Mouse (Mus musculus): ENCODE measurements around the gene Dpysl4. TPM values are rescaled to one million over a fixed set of nuclear protein-coding genes. Genes with fewer than 3 reads are reported as not detected.
A peak's percentile ranks its signal among the peaks of the same experiment; 100 is the strongest.

Gene Dpysl4
- polyA plus RNA-seq, 1 experiment, result 13.6 TPM

- no peak overlapping the region for H3K27ac ChIP-seq (ENCODE audit: control insufficient read depth, insufficient read depth, low read depth, low read length)
- TF ChIP-seq POLR2A (IDR thresholded peaks at IDR 0.05; ENCODE audit: control insufficient read depth, low read depth, low read length) (no peak), CTCF (IDR thresholded peaks at IDR 0.05; ENCODE audit: control insufficient read depth, insufficient read depth, insufficient replicate concordance, low read depth, low read length) (no peak)
- H3K4me3 ChIP-seq (ENCODE audit: control insufficient read depth, low read depth, low read length), result no peak overlapping the region
- H3K27me3 ChIP-seq (ENCODE audit: control insufficient read depth, insufficient read depth, low read length), result no peaks in the 10 kb centered on the region
- no peaks in the 10 kb centered on the region for H3K36me3 ChIP-seq (ENCODE audit: control insufficient read depth, insufficient read depth, low read length)
- H3K4me1 ChIP-seq (ENCODE audit: control insufficient read depth, insufficient read depth, low read length), result peaks cover 4% of the 10 kb centered on the region
Measured at GRCm38 (mm10) chr7:139107908-139108650, 22.3 kb downstream of the Dpysl4 start.

GRCm38 (mm10) chr7:139119152-139119774, 33.5 kb downstream of the Dpysl4 start:
- H3K4me3 ChIP-seq (ENCODE audit: control insufficient read depth, low read depth, low read length), result no peak overlapping the region
- H3K27ac ChIP-seq (ENCODE audit: control insufficient read depth, insufficient read depth, low read depth, low read length), result no peak overlapping the region
- TF ChIP-seq CTCF (IDR thresholded peaks at IDR 0.05; ENCODE audit: control insufficient read depth, insufficient read depth, insufficient replicate concordance, low read depth, low read length) (peak; percentile 89; the same call in 1 of the 2 replicates), POLR2A (IDR thresholded peaks at IDR 0.05; ENCODE audit: control insufficient read depth, low read depth, low read length) (no peak)
- H3K27me3 ChIP-seq (ENCODE audit: control insufficient read depth, insufficient read depth, low read length), result no peaks in the 10 kb centered on the region
- H3K4me1 ChIP-seq (ENCODE audit: control insufficient read depth, insufficient read depth, low read length), result no peaks in the 10 kb centered on the region
- no peaks in the 10 kb centered on the region for H3K36me3 ChIP-seq (ENCODE audit: control insufficient read depth, insufficient read depth, low read length)

GRCm38 (mm10) chr7:139119775-139120153, 34.0 kb downstream of the Dpysl4 start:
- Histone ChIP-seq H3K36me3 (ENCODE audit: control insufficient read depth, insufficient read depth, low read length) (no peaks in the 10 kb centered on the region), H3K4me3 (ENCODE audit: control insufficient read depth, low read depth, low read length) (no peak overlapping the region), H3K27me3 (ENCODE audit: control insufficient read depth, insufficient read depth, low read length) (no peaks in the 10 kb centered on the region), H3K27ac (ENCODE audit: control insufficient read depth, insufficient read depth, low read depth, low read length) (no peak overlapping the region), H3K4me1 (ENCODE audit: control insufficient read depth, insufficient read depth, low read length) (no peaks in the 10 kb centered on the region)
- TF ChIP-seq POLR2A (IDR thresholded peaks at IDR 0.05; ENCODE audit: control insufficient read depth, low read depth, low read length) (no peak), CTCF (IDR thresholded peaks at IDR 0.05; ENCODE audit: control insufficient read depth, insufficient read depth, insufficient replicate concordance, low read depth, low read length) (no peak)

DNA sequence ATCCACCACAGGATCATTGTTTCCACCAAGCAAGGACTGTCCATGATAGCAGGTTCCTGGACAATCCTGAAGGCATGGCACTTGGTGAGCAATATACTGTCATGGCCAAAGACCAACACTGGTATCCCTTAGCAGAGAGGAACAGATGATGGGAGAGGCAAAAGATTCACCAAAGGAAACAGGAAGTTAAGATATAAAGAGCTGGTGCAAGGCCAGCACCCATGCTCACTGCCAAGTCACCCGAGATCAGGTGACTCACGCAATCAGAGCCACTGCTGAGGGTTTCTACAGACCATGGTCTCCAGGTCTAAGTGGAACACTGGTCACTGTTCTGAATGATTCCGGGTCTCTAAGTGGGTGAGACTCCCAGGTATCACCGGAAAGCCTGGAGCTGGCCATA, 40.1 kb downstream of the Dpysl4 start:
- Histone ChIP-seq H3K27me3 (ENCODE audit: control insufficient read depth, insufficient read depth, low read length) (no peaks in the 10 kb centered on the region), H3K27ac (ENCODE audit: control insufficient read depth, insufficient read depth, low read depth, low read length) (no peak overlapping the region), H3K4me3 (ENCODE audit: control insufficient read depth, low read depth, low read length) (no peak overlapping the region), H3K36me3 (ENCODE audit: control insufficient read depth, insufficient read depth, low read length) (no peaks in the 10 kb centered on the region), H3K4me1 (ENCODE audit: control insufficient read depth, insufficient read depth, low read length) (no peaks in the 10 kb centered on the region)
- TF ChIP-seq POLR2A (IDR thresholded peaks at IDR 0.05; ENCODE audit: control insufficient read depth, low read depth, low read length), result no peak
- no peak for TF ChIP-seq CTCF (IDR thresholded peaks at IDR 0.05; ENCODE audit: control insufficient read depth, insufficient read depth, insufficient replicate concordance, low read depth, low read length)

DNA sequence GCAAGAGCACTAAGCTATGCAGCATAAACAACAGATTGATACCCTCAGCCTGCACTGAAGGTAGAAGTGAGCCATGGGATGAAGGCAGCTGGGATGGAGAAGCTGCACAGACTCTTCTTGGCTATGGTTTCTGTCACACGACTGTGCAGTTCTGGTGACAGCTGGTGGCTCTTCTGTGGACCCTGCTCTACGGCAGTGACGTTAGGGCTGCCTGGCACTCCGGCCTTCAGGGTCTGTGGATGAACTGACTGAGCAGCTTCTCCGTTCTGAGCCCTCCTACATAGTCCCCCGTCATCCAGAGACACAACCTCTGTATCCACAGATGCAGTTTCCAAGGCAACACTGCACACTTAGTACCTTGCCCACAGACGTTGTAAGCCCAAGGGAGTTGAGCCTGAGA, 40.7 kb downstream of the Dpysl4 start:
- no peaks in the 10 kb centered on the region for H3K27me3 ChIP-seq (ENCODE audit: control insufficient read depth, insufficient read depth, low read length)
- no peak overlapping the region for H3K27ac ChIP-seq (ENCODE audit: control insufficient read depth, insufficient read depth, low read depth, low read length)
- no peaks in the 10 kb centered on the region for H3K4me1 ChIP-seq (ENCODE audit: control insufficient read depth, insufficient read depth, low read length)
- no peak overlapping the region for H3K4me3 ChIP-seq (ENCODE audit: control insufficient read depth, low read depth, low read length)
- TF ChIP-seq CTCF (IDR thresholded peaks at IDR 0.05; ENCODE audit: control insufficient read depth, insufficient read depth, insufficient replicate concordance, low read depth, low read length) (no peak), POLR2A (IDR thresholded peaks at IDR 0.05; ENCODE audit: control insufficient read depth, low read depth, low read length) (no peak)
- no peaks in the 10 kb centered on the region for H3K36me3 ChIP-seq (ENCODE audit: control insufficient read depth, insufficient read depth, low read length)

- H3K36me3 ChIP-seq (ENCODE audit: control insufficient read depth, insufficient read depth, low read length), result no peaks in the 10 kb centered on the region
- H3K4me1 ChIP-seq (ENCODE audit: control insufficient read depth, insufficient read depth, low read length), result no peaks in the 10 kb centered on the region
- no peaks in the 10 kb centered on the region for H3K27me3 ChIP-seq (ENCODE audit: control insufficient read depth, insufficient read depth, low read length)
- H3K27ac ChIP-seq (ENCODE audit: control insufficient read depth, insufficient read depth, low read depth, low read length), result no peak overlapping the region
- no peak for TF ChIP-seq POLR2A (IDR thresholded peaks at IDR 0.05; ENCODE audit: control insufficient read depth, low read depth, low read length)
- TF ChIP-seq CTCF (IDR thresholded peaks at IDR 0.05; ENCODE audit: control insufficient read depth, insufficient read depth, insufficient replicate concordance, low read depth, low read length), result no peak
- no peak overlapping the region for H3K4me3 ChIP-seq (ENCODE audit: control insufficient read depth, low read depth, low read length)
Measured at GRCm38 (mm10) chr7:139128994-139129393, 43.2 kb downstream of the Dpysl4 start.

- Histone ChIP-seq H3K36me3 (ENCODE audit: control insufficient read depth, insufficient read depth, low read length) (no peaks in the 10 kb centered on the region), H3K27ac (ENCODE audit: control insufficient read depth, insufficient read depth, low read depth, low read length) (no peak overlapping the region), H3K4me3 (ENCODE audit: control insufficient read depth, low read depth, low read length) (no peak overlapping the region), H3K27me3 (ENCODE audit: control insufficient read depth, insufficient read depth, low read length) (no peaks in the 10 kb centered on the region), H3K4me1 (ENCODE audit: control insufficient read depth, insufficient read depth, low read length) (no peaks in the 10 kb centered on the region)
- TF ChIP-seq POLR2A (IDR thresholded peaks at IDR 0.05; ENCODE audit: control insufficient read depth, low read depth, low read length) (no peak), CTCF (IDR thresholded peaks at IDR 0.05; ENCODE audit: control insufficient read depth, insufficient read depth, insufficient replicate concordance, low read depth, low read length) (no peak)
Measured at GRCm38 (mm10) chr7:139130361-139130760, 44.6 kb downstream of the Dpysl4 start.

All from testis, adult 2 months (tissue).